Mouse (Mus musculus) frontal cortex, postnatal 14 days (tissue): ENCODE measurements around the gene Arhgef19.

Experiments
- DNase-seq, 2 experiments: peaks; one replicate each; pipeline ENCODE4 v3.0.0; 2022; ENCODE audit warnings: low spot score in 2 of 2

Gene Arhgef19

DNA sequence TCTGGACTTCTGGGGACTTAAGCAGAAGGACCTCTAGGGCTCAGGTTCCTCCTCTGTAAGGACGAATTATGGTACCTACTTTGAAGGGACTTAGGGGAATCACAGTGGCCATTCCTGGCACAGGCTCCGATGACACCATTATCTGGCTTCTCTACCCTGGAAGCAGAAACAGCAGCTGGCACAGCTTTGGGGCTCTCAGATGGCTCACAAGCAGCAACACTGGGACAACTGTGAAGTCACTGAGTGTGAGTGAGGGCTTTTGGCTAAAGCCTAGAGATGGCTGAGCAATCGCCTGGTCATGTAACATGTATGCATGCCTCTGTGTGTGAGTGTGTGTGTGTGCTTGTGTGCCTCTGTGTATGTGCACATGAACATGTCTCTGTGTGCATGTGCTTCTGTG is 2.4 kb upstream of the Arhgef19 start:
- DNase-seq, result no peak

DNA sequence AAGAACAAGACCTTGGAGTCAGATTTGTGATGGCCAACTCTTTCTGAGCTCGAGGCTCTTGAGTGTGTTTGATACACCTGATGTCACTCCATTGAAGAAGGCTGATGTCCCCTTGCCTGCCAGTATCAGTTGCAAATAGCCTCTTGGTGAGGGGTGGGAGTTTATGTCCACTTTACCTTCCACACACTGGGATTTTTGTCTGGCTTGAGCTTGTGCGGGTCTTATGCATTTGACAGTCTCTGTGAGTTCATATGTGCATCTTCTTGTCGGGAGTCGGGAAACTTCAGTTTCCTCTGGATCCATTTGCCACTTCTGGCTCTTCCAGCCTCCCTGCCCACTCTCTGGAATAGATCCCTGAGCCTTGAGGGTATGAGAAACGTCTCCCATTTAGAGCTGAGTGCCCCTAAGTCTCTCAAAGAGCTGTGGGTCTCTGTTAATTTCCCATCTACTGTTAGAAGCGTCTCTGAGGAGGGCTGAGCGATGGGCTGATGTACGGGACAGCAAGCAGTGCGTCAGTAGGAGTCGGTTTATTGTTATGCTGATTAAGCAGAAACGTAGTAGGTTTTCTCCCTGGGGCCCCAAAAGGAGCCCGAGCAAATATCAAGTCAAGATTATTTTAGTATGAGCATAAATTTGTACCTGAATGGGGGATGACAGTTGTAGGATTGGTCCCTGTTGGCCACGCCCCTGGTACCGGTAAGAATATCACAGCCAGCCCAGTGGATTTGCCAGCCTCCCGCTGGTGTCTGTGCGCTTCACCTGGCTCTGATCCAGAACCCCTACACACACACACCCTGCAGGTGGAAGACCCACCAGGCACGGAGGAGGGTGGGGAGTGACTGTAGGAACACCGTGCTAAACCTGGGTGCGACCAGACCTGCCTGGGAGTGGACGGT is 559 bp upstream of the Arhgef19 start:
- no peak for DNase-seq

DNA sequence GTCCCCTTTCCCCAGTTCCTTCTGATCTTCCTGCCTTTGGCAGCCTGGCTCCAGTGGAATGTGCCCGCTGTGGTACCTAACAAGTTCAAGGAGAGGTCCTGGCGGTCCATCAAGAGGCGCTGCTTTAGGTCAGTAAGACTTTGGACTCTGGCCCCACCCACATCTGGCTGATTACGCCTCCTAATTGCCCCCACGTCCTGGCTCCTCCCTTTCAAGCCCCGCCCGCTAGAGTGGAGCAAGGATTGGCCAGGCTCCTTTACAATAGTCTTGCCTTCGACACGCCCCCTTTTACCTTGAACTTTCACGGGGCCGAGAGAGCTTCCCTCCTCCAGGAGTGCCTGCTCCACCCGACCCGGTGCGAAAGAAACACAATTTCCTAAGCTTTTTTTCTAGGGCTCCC is 1.3 kb downstream of the Arhgef19 start:
- no peak for DNase-seq

GRCm38 (mm10) chr4:141241861-141242260 is 2.6 kb downstream of the Arhgef19 start:
- DNase-seq, result no peak

GRCm38 (mm10) chr4:141242651-141243241 is 3.4 kb downstream of the Arhgef19 start:
- no peak for DNase-seq

GRCm38 (mm10) chr4:141243636-141244035 is 4.3 kb downstream of the Arhgef19 start:
- no peak for DNase-seq

GRCm38 (mm10) chr4:141244401-141244800 is 5.1 kb downstream of the Arhgef19 start:
- DNase-seq, result no peak

- peak; percentile 56 to 73 for DNase-seq
These were observed 5.7 kb downstream of the Arhgef19 start for GRCm38 (mm10) chr4:141244931-141245425.

GRCm38 (mm10) chr4:141246089-141246997 is 7.0 kb downstream of the Arhgef19 start:
- DNase-seq, result no peak

- DNase-seq, result no peak
These were observed 7.7 kb downstream of the Arhgef19 start for GRCm38 (mm10) chr4:141246998-141247350.

DNA sequence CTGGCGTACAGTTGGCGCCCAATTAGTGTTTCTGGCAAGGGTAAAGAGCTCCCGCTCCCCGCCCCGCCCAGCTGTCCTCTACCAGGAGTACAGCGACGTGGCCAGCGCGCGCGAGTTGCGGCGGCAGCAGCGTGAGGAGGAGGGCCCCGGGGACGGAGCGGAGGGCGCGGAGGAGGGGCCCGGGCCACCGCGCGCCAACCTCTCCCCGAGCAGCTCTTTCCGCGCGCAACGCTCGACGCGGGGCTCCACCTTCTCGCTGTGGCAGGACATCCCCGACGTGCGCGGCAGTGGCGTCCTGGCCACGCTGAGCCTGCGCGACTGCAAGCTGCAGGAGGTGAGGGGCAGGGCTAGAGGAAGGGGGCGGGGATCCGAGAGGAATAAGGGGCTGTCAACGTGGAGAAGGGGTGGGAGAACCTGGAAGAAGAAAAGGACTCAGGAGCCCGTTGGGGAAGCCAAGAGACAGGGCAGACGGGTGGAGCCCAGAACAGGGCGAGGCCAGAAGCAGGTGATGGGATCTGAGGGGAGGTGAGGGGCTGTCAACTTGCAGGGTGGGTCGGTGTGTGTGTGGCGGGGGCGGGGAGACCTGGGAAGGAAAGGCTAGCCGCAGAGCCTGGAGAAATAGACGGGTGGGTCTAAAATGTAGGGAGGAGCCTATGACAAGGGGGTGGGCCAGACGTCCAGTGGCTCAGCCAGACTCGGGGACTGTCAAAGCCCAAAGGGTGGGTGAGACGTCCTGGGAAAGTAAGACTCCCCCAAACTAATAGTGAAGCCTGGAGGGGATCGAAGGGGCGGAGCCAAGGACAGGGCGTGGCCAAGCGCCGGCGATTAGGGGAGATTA is 8.7 kb downstream of the Arhgef19 start:
- no peak for DNase-seq

DNA sequence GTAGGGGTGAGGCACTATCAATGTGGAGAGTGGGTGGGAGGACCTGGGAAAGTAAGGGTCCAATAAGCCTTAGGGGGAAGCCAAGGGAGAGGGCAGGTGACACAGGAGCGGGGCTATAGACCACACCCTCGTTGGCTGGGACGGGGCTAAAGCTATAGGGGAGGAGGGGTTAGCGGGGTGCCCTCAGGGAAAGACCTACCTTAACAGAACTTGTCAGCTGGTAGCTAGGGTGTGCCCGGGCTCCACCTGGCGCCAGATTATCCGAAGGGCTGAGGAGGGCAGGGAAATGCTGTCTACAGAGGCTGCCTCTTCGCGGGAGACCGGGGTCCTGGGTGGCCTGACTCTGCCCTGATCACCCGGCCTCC is 9.3 kb downstream of the Arhgef19 start:
- no peak for DNase-seq

GRCm38 (mm10) chr4:141249383-141249782 is 10.1 kb downstream of the Arhgef19 start:
- no peak for DNase-seq

- DNase-seq, result no peak
These were observed 11.8 kb downstream of the Arhgef19 start for GRCm38 (mm10) chr4:141251071-141251470.

- DNase-seq, result no peak
These were observed 13.3 kb downstream of the Arhgef19 start for GRCm38 (mm10) chr4:141252641-141253040.

DNA sequence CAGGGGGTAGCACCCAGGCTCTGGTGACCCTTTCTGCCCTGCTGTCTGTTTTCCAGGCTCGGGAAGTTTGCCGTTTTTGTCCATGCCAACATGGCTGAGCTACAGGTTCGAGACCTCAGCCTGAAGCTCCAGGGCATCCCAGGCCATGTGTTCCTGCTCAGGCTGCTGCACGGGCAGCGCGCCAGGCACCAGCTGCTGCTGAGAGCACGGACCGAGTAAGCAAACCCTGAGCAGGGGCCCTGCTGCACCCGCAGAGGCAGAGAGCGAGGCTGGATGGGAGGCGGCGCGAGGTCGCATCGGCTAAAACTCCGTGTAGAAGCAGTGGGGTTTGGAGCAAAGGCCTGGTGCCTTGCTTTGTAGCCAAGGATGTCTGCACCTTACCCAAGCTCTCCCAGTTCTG is 14.9 kb downstream of the Arhgef19 start:
- DNase-seq, result no peak

- no peak for DNase-seq
These were observed 18.1 kb downstream of the Arhgef19 start for GRCm38 (mm10) chr4:141257440-141257839.

DNA sequence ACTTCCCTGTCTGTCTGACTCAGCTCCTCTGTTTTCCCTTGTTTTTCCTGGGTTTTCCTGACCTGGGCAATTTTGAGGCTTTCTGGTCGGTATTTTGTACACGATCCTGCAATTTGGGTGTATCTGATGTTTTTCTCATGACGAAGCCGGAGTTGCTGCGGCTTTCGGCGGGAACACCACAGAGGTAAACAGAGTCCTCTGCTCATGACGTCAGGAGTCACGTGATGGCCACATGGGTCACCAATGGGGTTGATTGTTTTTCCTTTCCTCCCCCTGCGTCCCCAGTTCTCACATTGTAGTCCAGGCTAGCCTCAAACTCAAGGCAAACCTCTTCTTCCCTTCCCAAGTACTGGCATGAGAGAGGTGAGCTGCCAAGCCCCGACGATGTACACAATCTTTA is 20.1 kb downstream of the Arhgef19 start:
- no peak for DNase-seq

DNA sequence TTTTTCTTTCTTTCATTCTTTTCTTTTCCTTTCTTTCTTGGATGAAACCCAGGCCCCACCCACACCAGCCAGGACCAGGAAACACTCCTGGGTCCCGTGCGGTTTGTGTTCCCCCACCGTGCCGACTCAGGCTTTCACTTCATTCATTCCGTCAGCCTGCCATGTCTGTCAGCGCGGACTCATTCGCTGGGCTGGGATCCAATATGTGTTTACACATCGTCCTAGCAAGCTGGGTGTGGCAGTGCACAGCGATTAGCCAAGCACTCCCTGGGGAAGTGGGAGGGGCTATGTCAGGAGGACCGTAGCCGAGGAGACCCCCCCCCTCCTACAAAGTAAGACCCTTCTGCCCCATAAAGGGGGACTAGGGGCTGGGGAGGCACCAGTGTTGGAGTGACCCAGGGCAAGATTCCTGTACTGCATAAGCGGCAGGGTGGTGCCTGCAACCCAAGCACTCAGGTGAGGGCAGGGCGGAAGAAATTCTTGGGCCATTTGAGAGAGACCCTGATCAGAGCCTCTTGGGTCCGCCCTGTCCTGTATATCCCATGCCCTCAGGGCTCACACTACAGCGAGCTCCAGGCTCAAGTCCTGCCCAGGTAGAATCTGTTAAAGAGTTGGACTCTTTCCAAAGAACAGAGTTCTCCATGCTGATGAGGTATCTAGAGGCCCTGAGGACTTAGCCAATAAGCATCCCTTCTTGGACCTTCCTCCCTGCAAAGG is 20.9 kb downstream of the Arhgef19 start:
- no peak for DNase-seq

GRCm38 (mm10) chr4:141262906-141263637 is 23.8 kb downstream of the Arhgef19 start:
- no peak for DNase-seq
